8 mouse cellular contexts compared by ENCODE assay signal in the genomic region with DNA sequence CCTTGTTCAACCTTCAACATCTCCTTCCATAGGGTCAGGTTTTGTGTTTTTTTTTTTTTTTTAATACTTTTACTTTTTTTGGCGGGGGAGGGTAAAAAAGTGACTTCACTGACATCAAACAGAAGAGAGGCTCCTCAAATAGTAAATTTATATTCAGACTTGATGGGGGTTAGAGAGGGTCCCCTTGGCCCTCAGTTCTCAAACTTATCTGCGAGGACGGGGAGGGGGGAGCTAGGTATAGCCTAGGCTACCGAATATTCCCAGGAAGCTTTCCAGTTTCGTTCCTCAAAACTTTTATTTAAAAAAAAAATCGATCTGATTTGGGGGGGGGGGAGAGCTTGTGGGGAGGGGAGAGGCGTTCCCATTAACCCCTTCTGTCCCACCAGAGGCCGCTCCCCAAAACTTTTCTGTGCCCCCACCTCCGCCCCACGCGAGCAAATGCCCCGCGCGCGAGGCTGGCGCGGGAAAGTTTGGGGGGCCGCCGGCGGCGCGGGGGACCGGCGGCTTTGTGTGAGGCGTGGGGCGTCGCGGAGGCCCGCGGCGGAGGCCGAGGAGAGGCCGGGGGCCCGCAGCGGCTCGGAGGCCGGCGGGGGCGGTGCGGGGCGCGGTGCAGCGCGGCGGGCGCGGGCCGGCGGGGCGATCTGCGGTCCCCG. TPM values are rescaled to one million over a fixed set of nuclear protein-coding genes. Genes with fewer than 3 reads are reported as not detected.
DNase-seq lines count a peak whose midpoint lies in the region; ATAC-seq and TF ChIP-seq lines count a peak whose summit lies in the region.

No protein-coding gene starts in this region.

- H3K27me3 ChIP-seq in spleen, adult 2 months (ENCODE audit: control insufficient read depth, insufficient read depth, low read length) = peaks cover 9% of the 10 kb centered on the region
- H3K27me3 ChIP-seq in hindbrain, postnatal 0 days (ENCODE audit: insufficient read depth, low read length) = no peaks in the 10 kb centered on the region
- H3K27me3 ChIP-seq in midbrain, embryonic 16.5 days (ENCODE audit: control insufficient read depth, insufficient read depth, low read depth, low read length) = no peaks in the 10 kb centered on the region

- DNase-seq in embryo, embryonic 10.5 days (ENCODE audit: low spot score) = peak; percentile 46
- DNase-seq in embryo, embryonic 10 days (ENCODE audit: low spot score) = no peak
- DNase-seq in spleen, adult 2 months (ENCODE audit: low read depth in 1 of 2, low spot score in 2 of 2) = no peak
- no peak for DNase-seq in spleen, postnatal 10 days (ENCODE audit: low spot score in 2 of 2)
- no peak for DNase-seq in hindbrain, postnatal 0 days (ENCODE audit: low spot score)
- no peak for DNase-seq in left cerebral cortex, adult 9 months (ENCODE audit: low spot score in 2 of 2)

- H3K4me3 ChIP-seq in spleen, adult 2 months (ENCODE audit: extremely low read depth, insufficient read depth, insufficient read length) = 0 out of 2 replicates have a peak overlapping the region, but pooled peaks have one; percentile 8
- peak overlapping the region; percentile 90 for H3K4me3 ChIP-seq in hindbrain, postnatal 0 days (ENCODE audit: low read length)
- peak overlapping the region; percentile 74 for H3K4me3 ChIP-seq in midbrain, embryonic 16.5 days (ENCODE audit: low read depth, low read length)

- H3K36me3 ChIP-seq in spleen, adult 2 months (ENCODE audit: control insufficient read depth, insufficient read depth, low read length) = no peaks in the 10 kb centered on the region
- H3K36me3 ChIP-seq in hindbrain, postnatal 0 days (ENCODE audit: insufficient read depth, low read length) = no peaks in the 10 kb centered on the region
- H3K36me3 ChIP-seq in midbrain, embryonic 16.5 days (ENCODE audit: control insufficient read depth, insufficient read depth, low read length) = no peaks in the 10 kb centered on the region

- no peak overlapping the region for H3K27ac ChIP-seq in spleen, adult 2 months (ENCODE audit: insufficient read depth, low read length)
- peak overlapping the region; percentile 82 for H3K27ac ChIP-seq in hindbrain, postnatal 0 days
- peak overlapping the region; percentile 90 for H3K27ac ChIP-seq in midbrain, embryonic 16.5 days (ENCODE audit: low read length)

- H3K9me3 ChIP-seq in hindbrain, postnatal 0 days (ENCODE audit: low read length) = no peaks in the 10 kb centered on the region
- H3K9me3 ChIP-seq in midbrain, embryonic 16.5 days (replicated peaks; ENCODE audit: control insufficient read depth, low read length, poor library complexity, severe bottlenecking) = no peaks in the 10 kb centered on the region

- ATAC-seq in hindbrain, postnatal 0 days = peak; percentile 65
- peak; percentile 34 for ATAC-seq in midbrain, embryonic 16.5 days
- ATAC-seq in frontal cortex, adult (ENCODE audit: low TSS enrichment) = no peak

- WGBS in spleen, adult 2 months = 9% methylated on average over 40 of the region's 52 CpGs
- WGBS in hindbrain, postnatal 0 days = 4% methylated on average over 21 of the region's 52 CpGs
- 1% methylated on average over 41 of the region's 52 CpGs for WGBS in midbrain, embryonic 16.5 days

- H3K4me2 ChIP-seq in hindbrain, postnatal 0 days (ENCODE audit: low read depth, low read length) = peak overlapping the region; percentile 71
- peak overlapping the region; percentile 81 for H3K4me2 ChIP-seq in midbrain, embryonic 16.5 days (ENCODE audit: low read length)

- TF ChIP-seq CTCF in spleen, adult 2 months (IDR thresholded peaks at IDR 0.05; ENCODE audit: extremely low read depth, insufficient read depth, insufficient read length, insufficient replicate concordance) = no peak
- TF ChIP-seq CTCF in hindbrain, postnatal 0 days (IDR thresholded peaks at IDR 0.05; ENCODE audit: low read depth) = no peak

- peak overlapping the region; percentile 99 for H3K9ac ChIP-seq in hindbrain, postnatal 0 days (replicated peaks; ENCODE audit: low read length)
- H3K9ac ChIP-seq in midbrain, embryonic 16.5 days (ENCODE audit: low read depth, low read length) = peak overlapping the region; percentile 99

- no peaks in the 10 kb centered on the region; the same call in none of the 2 replicates for H3K4me1 ChIP-seq in spleen, adult 2 months (ENCODE audit: control insufficient read depth, insufficient read depth, insufficient read length)
- no peaks in the 10 kb centered on the region for H3K4me1 ChIP-seq in hindbrain, postnatal 0 days (ENCODE audit: insufficient read depth, low read length)
- H3K4me1 ChIP-seq in midbrain, embryonic 16.5 days (ENCODE audit: control insufficient read depth, insufficient read depth, low read length) = peaks cover 10% of the 10 kb centered on the region; the same call in 1 of the 2 replicates

- TF ChIP-seq POLR2A in spleen, adult 2 months (IDR thresholded peaks at IDR 0.05; ENCODE audit: low read depth, low read length) = no peak

RNA-seq across cellular contexts. Expression of gene Zfp618, which starts 0.4 kb away (rescaled TPM):
- 1.4 TPM in 2 replicates for polyA plus RNA-seq in spleen, adult 2 months (2012; rRNA removed)
- 23.0 and 26.8 TPM in 2 replicates for total RNA-seq in hindbrain, postnatal 0 days (2014; rRNA removed)
- 15.9 and 16.2 TPM in 2 replicates for polyA plus RNA-seq in hindbrain, postnatal 0 days (2015; fragmentation: Nextera tagmentation; extraction: Ambion mirVana)
- polyA plus RNA-seq in midbrain, embryonic 16.5 days (2015; fragmentation: Nextera tagmentation; extraction: Ambion mirVana) = 29.6 and 34.9 TPM in 2 replicates

Comparison
In these comparisons a context has a peak if more than half of its experiments do, and no peak if none do; other contexts are left out.
1. H3K4me3 ChIP-seq: peak in every context shown above with its lines; median percentile 90 in hindbrain, postnatal 0 days; 74 in midbrain, embryonic 16.5 days; 8 in spleen, adult 2 months.